Mouse (Mus musculus): ENCODE results near the gene Dcun1d1.

DNA sequence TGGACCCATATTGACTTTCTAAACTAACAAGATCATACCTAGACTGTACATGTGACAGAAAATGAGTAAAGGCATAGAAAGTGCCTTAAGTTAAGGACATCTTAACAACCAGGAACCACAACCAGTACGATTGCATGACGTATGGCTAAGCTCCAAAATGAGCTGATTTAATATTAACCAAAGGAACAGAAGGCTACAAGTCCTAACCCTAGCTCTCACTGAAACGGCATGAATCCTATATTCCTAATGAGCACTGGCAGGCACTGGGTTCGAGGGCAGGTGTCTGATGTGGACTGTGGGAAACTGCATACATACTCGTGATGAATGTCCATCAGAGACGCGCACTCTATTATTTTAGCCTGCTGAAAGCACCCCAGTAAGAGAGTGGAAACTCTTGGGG lies 5.9 kb downstream of the Dcun1d1 start:
- TF ChIP-seq ZC3H11A (IDR thresholded peaks at IDR 0.05; ENCODE audit: borderline replicate concordance, low read depth, low read length) (no peak), ZNF384 (IDR thresholded peaks at IDR 0.05; ENCODE audit: low read depth, low read length) (no peak), CHD2 (IDR thresholded peaks at IDR 0.05; ENCODE audit: low read depth, low read length) (no peak), MAFK (IDR thresholded peaks at IDR 0.05; ENCODE audit: insufficient read depth, low read depth, low read length) (no peak)
